Mouse (Mus musculus) left cerebral cortex, postnatal 25 days (tissue): ENCODE results near the gene Xndc1. TPM values are rescaled to one million over a fixed set of nuclear protein-coding genes. Genes with fewer than 3 reads are reported as not detected.

ENCODE experiments used
- DNase-seq, 2 experiments: peaks; one replicate each; pipeline ENCODE4 v3.0.0; 2022; ENCODE audit warnings: low spot score in 2 of 2, mixed read lengths in 1 of 2
- intact Hi-C: fragments of 180-260 bp; cut with DNase I; formaldehyde crosslinking; loops from one replicate; pipeline ENCODE4 v1.15.1; 2025
- total RNA-seq, 2 experiments: library from RNA; stranded (reverse); gene quantifications; 2 replicates each; pipeline ENCODE4 v1.2.3; 2021

Xndc1 gene
- total RNA-seq, 2 experiments from 2014 or later, result 22.5 to 24.6 TPM

GRCm38 (mm10) chr7:102116579-102117331 lies 51.4 kb downstream of the Xndc1 start, which contains the start of gene Chrna10:
Chrna10 (minus strand) TSS chr7:102116828.
- no peak for DNase-seq
- intact Hi-C loops, result no loop called here

GRCm38 (mm10) chr7:102117382-102117781 lies 52.1 kb downstream of the Xndc1 start:
- DNase-seq, result no peak
- intact Hi-C loops, result no loop called here

DNA sequence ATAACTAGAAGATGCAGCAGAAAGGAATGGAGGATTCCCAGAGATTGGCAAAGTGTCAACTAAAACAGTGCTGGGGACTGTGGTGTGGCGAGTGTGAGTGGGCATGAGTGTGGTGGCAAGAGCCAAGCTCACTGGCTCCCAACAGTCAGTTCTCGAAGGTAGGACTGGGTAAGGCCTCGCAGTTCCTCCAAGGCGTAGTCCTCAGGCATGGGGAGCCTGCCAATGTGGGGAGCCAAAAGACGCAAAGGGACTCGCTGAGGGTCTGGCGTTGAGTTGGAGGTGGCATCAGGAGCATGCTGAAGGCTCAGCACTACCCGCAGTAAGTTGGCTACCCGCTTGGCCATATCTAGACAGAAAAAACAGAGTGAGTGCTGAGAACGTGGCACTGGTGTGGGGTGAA lies 55.0 kb downstream of the Xndc1 start:
- no peak for DNase-seq
- intact Hi-C loops, result no loop called here

- intact Hi-C loops, result no loop called here
- DNase-seq, result no peak
Observed at GRCm38 (mm10) chr7:102132395-102132794, 67.1 kb downstream of the Xndc1 start.

Other genes starting within 250 kb of the Xndc1 start
- not detected for gene Phox2a, start 247.2 kb upstream of the Xndc1 start, total RNA-seq
- 10 to 100 TPM; 32.7 to 33.6 TPM for gene Inppl1, start 227.3 kb upstream of the Xndc1 start, total RNA-seq
- gene Folr2, start 208.3 kb upstream of the Xndc1 start, total RNA-seq, result under 1 TPM in 1 of 2 experiments, not detected in 1; 0.37 TPM
- gene Anapc15, start 201.8 kb upstream of the Xndc1 start, total RNA-seq, result 10 to 100 TPM; 31.2 to 36.8 TPM
- 1 to 10 TPM; 3.3 to 5.2 TPM for gene Folr1, start 194.7 kb upstream of the Xndc1 start, total RNA-seq
- 10 to 100 TPM; 97.2 to 99.6 TPM for gene Lamtor1, start 159.6 kb upstream of the Xndc1 start, total RNA-seq
- gene Tomt, start 159.2 kb upstream of the Xndc1 start, total RNA-seq, result under 1 TPM; 0.11 to 0.14 TPM
- gene Lrrc51, start 131.6 kb upstream of the Xndc1 start, total RNA-seq, result 1 to 10 TPM; 5.6 to 6.9 TPM
- gene Numa1, start 131.4 kb upstream of the Xndc1 start, total RNA-seq, result 10 to 100 TPM; 77.1 to 83.2 TPM
- 1 to 10 TPM; 5.8 to 7.9 TPM for gene Il18bp, start 46.8 kb upstream of the Xndc1 start, total RNA-seq
- gene Rnf121, start within 50 bp of the Xndc1 start, total RNA-seq, result 10 to 100 TPM; 45.0 to 48.1 TPM
- 1 to 10 TPM; 1.4 to 3.3 TPM for gene Xntrpc, start 202 bp downstream of the Xndc1 start, total RNA-seq
- under 1 TPM; 0.21 to 0.69 TPM for gene Trpc2, start 17.6 kb downstream of the Xndc1 start, total RNA-seq
- not detected for gene Art1, start 36.2 kb downstream of the Xndc1 start, total RNA-seq
- gene Art5, start 44.0 kb downstream of the Xndc1 start, total RNA-seq, result not detected
- under 1 TPM; 0.37 to 0.41 TPM for gene Chrna10, start 51.3 kb downstream of the Xndc1 start, total RNA-seq
- 10 to 100 TPM; 39.7 to 43.5 TPM for gene Nup98, start 144.7 kb downstream of the Xndc1 start, total RNA-seq
- 10 to 100 TPM; 23.3 to 28.8 TPM for gene Pgap2, start 144.7 kb downstream of the Xndc1 start, total RNA-seq
- gene Rhog, start 190.5 kb downstream of the Xndc1 start, total RNA-seq, result 10 to 100 TPM; 22.7 to 23.5 TPM
- gene Stim1, start 202.3 kb downstream of the Xndc1 start, total RNA-seq, result 10 to 100 TPM; 80.6 to 87.9 TPM